Mouse (Mus musculus) intestine, embryonic 14.5 days (tissue): ENCODE results near the gene Rmnd5b. TPM values are rescaled to one million over a fixed set of nuclear protein-coding genes. Genes with fewer than 3 reads are reported as not detected.

Experiments
- ATAC-seq: fragments of 200-750 bp; cut with Nextera tagmentation; replicated peaks from 2 replicates; pipeline ENCODE4 v1.8.0; 2017; ENCODE audit warnings: low read depth, moderate number of reproducible peaks, moderate TSS enrichment, moderate library complexity; ENCODE audit not compliant: low FRiP score, low TSS enrichment
- DNase-seq: peaks from one replicate; pipeline ENCODE4 v3.0.0-alpha.2; 2018; ENCODE audit warnings: low spot score
- H3K27ac ChIP-seq: fragments of 300-500 bp; sonication (generic); 2 replicates; pipeline ENCODE4 v1.5.1; 2014; ENCODE audit warnings: low read depth, mild to moderate bottlenecking, control low read depth
- H3K27me3 ChIP-seq: fragments of 300-500 bp; sonication (generic); replicated peaks from 2 replicates; pipeline ENCODE4 v1.6.1; 2014; ENCODE audit warnings: low read length, control low read depth; ENCODE audit not compliant: control insufficient read depth, insufficient read depth
- H3K36me3 ChIP-seq: fragments of 300-500 bp; sonication (generic); 2 replicates; pipeline ENCODE4 v1.6.1; 2014; ENCODE audit warnings: low read length, control low read depth; ENCODE audit not compliant: control insufficient read depth, insufficient read depth
- H3K4me1 ChIP-seq: fragments of 300-500 bp; sonication (generic); replicated peaks from 2 replicates; pipeline ENCODE4 v1.6.1; 2014; ENCODE audit warnings: low read length, control low read depth, mixed read lengths; ENCODE audit not compliant: control insufficient read depth, insufficient read depth
- H3K4me2 ChIP-seq: fragments of 300-500 bp; sonication (generic); 2 replicates; pipeline ENCODE4 v1.6.1; 2014; ENCODE audit warnings: low read length
- H3K4me3 ChIP-seq: fragments of 300-500 bp; sonication (generic); 2 replicates; pipeline ENCODE4 v1.5.1; 2014; ENCODE audit warnings: low read depth, low read length, control low read depth, mixed read lengths
- H3K9ac ChIP-seq: fragments of 300-500 bp; sonication (generic); 2 replicates; pipeline ENCODE4 v1.6.1; 2014; ENCODE audit warnings: mild to moderate bottlenecking, low read length
- H3K9me3 ChIP-seq: fragments of 300-500 bp; sonication (generic); 2 replicates; pipeline ENCODE4 v1.6.1; 2016; ENCODE audit warnings: low read length, control low read depth; ENCODE audit not compliant: control insufficient read depth
- WGBS: fragments of 180-500 bp; shearing (Covaris S2); extraction: QIAGEN DNeasy Blood & Tissue Kit; methylation state at CpG from one replicate; pipeline ENCODE4 v1.1.7; 2014; 5-methylcytosine and 5-hydroxymethylcytosine counted together
- polyA plus RNA-seq: library from polyadenylated mRNA; unstranded; fragments of >200 nt; fragmentation: Nextera tagmentation; extraction: Ambion mirVana; gene quantifications from 2 replicates; pipeline ENCODE4 v1.2.1, GENCODE M21; 2014

Gene Rmnd5b
- polyA plus RNA-seq, 1 experiment from 2014 or later: 42.7 TPM

- DNase-seq: no peak
- H3K36me3 ChIP-seq: no peaks in the 10 kb centered on the region; the same call in 1 of the 2 replicates
- no peaks in the 10 kb centered on the region for H3K4me1 ChIP-seq
- no peaks in the 10 kb centered on the region for H3K9me3 ChIP-seq
- no peak overlapping the region for H3K4me3 ChIP-seq
- H3K27ac ChIP-seq: no peak overlapping the region
- WGBS: 82% methylated on average over 4 of the region's 4 CpGs
- no peaks in the 10 kb centered on the region for H3K27me3 ChIP-seq
- H3K9ac ChIP-seq: no peak overlapping the region
- H3K4me2 ChIP-seq: no peak overlapping the region
- ATAC-seq: no peak
Measured at GRCm38 (mm10) chr11:51576454-51576853, 59.2 kb downstream of the Rmnd5b start.

Other genes starting within 250 kb of the Rmnd5b start
- 21.5 and 22.8 TPM in 2 replicates for gene Phykpl, start 51.1 kb downstream of the Rmnd5b start, polyA plus RNA-seq
- 494 and 527 TPM in 2 replicates for gene Hnrnpab, start 29.0 kb downstream of the Rmnd5b start, polyA plus RNA-seq
- 221 and 226 TPM in 2 replicates for gene Nhp2, start 16.2 kb downstream of the Rmnd5b start, polyA plus RNA-seq
- 15.3 and 17.3 TPM in 2 replicates for gene N4bp3, start 14.9 kb upstream of the Rmnd5b start, polyA plus RNA-seq
- 3.9 and 4.8 TPM in 2 replicates for gene D930048N14Rik, start 15.1 kb upstream of the Rmnd5b start, polyA plus RNA-seq
- 81.9 and 86.6 TPM in 2 replicates for gene 0610009B22Rik, start 53.0 kb upstream of the Rmnd5b start, polyA plus RNA-seq
- 17.0 and 19.2 TPM in 2 replicates for gene Sec24a, start 127.7 kb upstream of the Rmnd5b start, polyA plus RNA-seq
- gene Sar1b, start 127.8 kb upstream of the Rmnd5b start, polyA plus RNA-seq: 119 and 123 TPM in 2 replicates
- gene Jade2, start 221.8 kb upstream of the Rmnd5b start, polyA plus RNA-seq: 0.82 and 0.95 TPM in 2 replicates